9 mouse cellular contexts compared by ENCODE assay signal in genomic region chr6:88842731-88843151, GRCm38 (mm10). TPM values are rescaled to one million over a fixed set of nuclear protein-coding genes. Genes with fewer than 3 reads are reported as not detected.
DNase-seq lines count a peak whose midpoint lies in the region; ATAC-seq and TF ChIP-seq lines count a peak whose summit lies in the region.
"Had no signal": no experiment of that assay in that cellular context is flagged by ENCODE, and none has a peak within 500 bp of the region (broad histone marks: within the 10 kb centered on the region; RNA-seq: fewer than 3 reads in every experiment).

No protein-coding gene starts in this region.

- H3K27ac ChIP-seq in spleen, adult 2 months (ENCODE audit: insufficient read depth, low read length), result no peak overlapping the region
- H3K27ac ChIP-seq in forebrain, embryonic 16.5 days (ENCODE audit: low read length), result peak overlapping the region; percentile 66
- peak overlapping the region; percentile 90 for H3K27ac ChIP-seq in limb, embryonic 10.5 days
- peak overlapping the region; percentile 90 for H3K27ac ChIP-seq in neural tube, embryonic 15.5 days (replicated peaks)

- DNase-seq in frontal cortex, postnatal 10 days (ENCODE audit: low spot score in 2 of 2), result no peak
- no peak for DNase-seq in spleen, adult 2 months (ENCODE audit: low read depth in 1 of 2, low spot score in 2 of 2)
- DNase-seq in spleen, adult 18-20 months, result no peak
- no peak for DNase-seq in limb, embryonic 10.5 days (ENCODE audit: low spot score)
- DNase-seq in urinary bladder, postnatal 25 days (ENCODE audit: low spot score), result no peak

- peak overlapping the region; percentile 93 for H3K4me3 ChIP-seq in spleen, adult 2 months (ENCODE audit: extremely low read depth, insufficient read depth, insufficient read length)
- peak overlapping the region; percentile 81 for H3K4me3 ChIP-seq in forebrain, embryonic 16.5 days (replicated peaks; ENCODE audit: low read length)
- peak overlapping the region; percentile 85 for H3K4me3 ChIP-seq in limb, embryonic 10.5 days
- peak overlapping the region; percentile 84 for H3K4me3 ChIP-seq in neural tube, embryonic 15.5 days (replicated peaks)

- H3K36me3 ChIP-seq in spleen, adult 2 months (ENCODE audit: control insufficient read depth, insufficient read depth, low read length), result peaks cover 15% of the 10 kb centered on the region
- H3K36me3 ChIP-seq in forebrain, embryonic 16.5 days (ENCODE audit: control insufficient read depth, insufficient read depth), result peaks cover 27% of the 10 kb centered on the region
- peaks cover 20% of the 10 kb centered on the region for H3K36me3 ChIP-seq in limb, embryonic 10.5 days
- H3K36me3 ChIP-seq in neural tube, embryonic 15.5 days, result peaks cover 50% of the 10 kb centered on the region

- WGBS in spleen, adult 2 months, result 4% methylated on average over 31 of the region's 32 CpGs
- WGBS in forebrain, embryonic 16.5 days, result 2% methylated on average over 32 of the region's 32 CpGs
- 2% methylated on average over 25 of the region's 32 CpGs for WGBS in limb, embryonic 10.5 days
- WGBS in neural tube, embryonic 15.5 days, result under 1% methylated on average over 32 of the region's 32 CpGs

- no peaks in the 10 kb centered on the region for H3K9me3 ChIP-seq in forebrain, embryonic 16.5 days (ENCODE audit: control insufficient read depth, low read length)
- no peaks in the 10 kb centered on the region for H3K9me3 ChIP-seq in limb, embryonic 10.5 days (replicated peaks)
- no peaks in the 10 kb centered on the region for H3K9me3 ChIP-seq in neural tube, embryonic 15.5 days (replicated peaks)

- H3K4me1 ChIP-seq in spleen, adult 2 months (ENCODE audit: control insufficient read depth, insufficient read depth, insufficient read length), result peaks cover 8% of the 10 kb centered on the region
- H3K4me1 ChIP-seq in forebrain, embryonic 16.5 days (replicated peaks; ENCODE audit: control insufficient read depth, insufficient read depth, low read length), result peaks cover 20% of the 10 kb centered on the region
- H3K4me1 ChIP-seq in limb, embryonic 10.5 days, result peaks cover 25% of the 10 kb centered on the region
- H3K4me1 ChIP-seq in neural tube, embryonic 15.5 days, result peaks cover 38% of the 10 kb centered on the region

- peak overlapping the region; percentile 53 for H3K9ac ChIP-seq in forebrain, embryonic 16.5 days (replicated peaks; ENCODE audit: low read depth, low read length)
- peak overlapping the region; percentile 51 for H3K9ac ChIP-seq in neural tube, embryonic 15.5 days (replicated peaks)

- no peak for TF ChIP-seq POLR2A in spleen, adult 2 months (IDR thresholded peaks at IDR 0.05; ENCODE audit: low read depth, low read length)

- peak overlapping the region; percentile 97 for H3K4me2 ChIP-seq in forebrain, embryonic 16.5 days (ENCODE audit: low read length)
- peak overlapping the region; percentile 82 for H3K4me2 ChIP-seq in neural tube, embryonic 15.5 days

- ATAC-seq in frontal cortex, adult (ENCODE audit: low TSS enrichment), result peak; percentile 21
- ATAC-seq in forebrain, embryonic 16.5 days, result peak; percentile 5
- peak; percentile 18 for ATAC-seq in neural tube, embryonic 15.5 days (ENCODE audit: low FRiP score)

- TF ChIP-seq CTCF in spleen, adult 2 months (IDR thresholded peaks at IDR 0.05; ENCODE audit: extremely low read depth, insufficient read depth, insufficient read length, insufficient replicate concordance), result no peak

- no peaks in the 10 kb centered on the region for H3K27me3 ChIP-seq in spleen, adult 2 months (ENCODE audit: control insufficient read depth, insufficient read depth, low read length)
- no peaks in the 10 kb centered on the region for H3K27me3 ChIP-seq in forebrain, embryonic 16.5 days (replicated peaks; ENCODE audit: control insufficient read depth, insufficient read depth, low read length)
- no peaks in the 10 kb centered on the region for H3K27me3 ChIP-seq in limb, embryonic 10.5 days (ENCODE audit: low read depth, poor library complexity, severe bottlenecking)
- no peaks in the 10 kb centered on the region for H3K27me3 ChIP-seq in neural tube, embryonic 15.5 days (replicated peaks)
- H3K27me3 ChIP-seq: Patski had no signal

RNA-seq across cellular contexts. Expression of gene Abtb1, which starts 1.0 kb away (rescaled TPM):
- 80.8 and 103 TPM in 2 replicates for polyA plus RNA-seq in spleen, adult 2 months (2012; rRNA removed)
- polyA plus RNA-seq in forebrain, embryonic 16.5 days (2015; fragmentation: Nextera tagmentation; extraction: Ambion mirVana), result 44.7 and 47.0 TPM in 2 replicates
- polyA plus RNA-seq in limb, embryonic 10.5 days (2016; fragmentation: Nextera tagmentation; extraction: Ambion mirVana), result 22.9 and 25.3 TPM in 2 replicates
- polyA plus RNA-seq in neural tube, embryonic 15.5 days (2015; fragmentation: Nextera tagmentation; extraction: Ambion mirVana), result 42.4 and 45.4 TPM in 2 replicates

RNA-seq across cellular contexts. Expression of gene Podxl2, which starts 32.1 kb away (rescaled TPM):
- polyA plus RNA-seq in spleen, adult 2 months (2012; rRNA removed), result 7.7 and 12.5 TPM in 2 replicates
- polyA plus RNA-seq in forebrain, embryonic 16.5 days (2015; fragmentation: Nextera tagmentation; extraction: Ambion mirVana), result 592 and 647 TPM in 2 replicates
- polyA plus RNA-seq in limb, embryonic 10.5 days (2016; fragmentation: Nextera tagmentation; extraction: Ambion mirVana), result 31.1 and 50.4 TPM in 2 replicates
- polyA plus RNA-seq in neural tube, embryonic 15.5 days (2015; fragmentation: Nextera tagmentation; extraction: Ambion mirVana), result 504 and 640 TPM in 2 replicates

RNA-seq across cellular contexts. Expression of gene Mcm2, which starts 55.8 kb away (rescaled TPM):
- 40.3 and 57.7 TPM in 2 replicates for polyA plus RNA-seq in spleen, adult 2 months (2012; rRNA removed)
- 60.2 and 64.6 TPM in 2 replicates for polyA plus RNA-seq in forebrain, embryonic 16.5 days (2015; fragmentation: Nextera tagmentation; extraction: Ambion mirVana)
- 281 and 283 TPM in 2 replicates for polyA plus RNA-seq in limb, embryonic 10.5 days (2016; fragmentation: Nextera tagmentation; extraction: Ambion mirVana)
- 20.5 and 52.5 TPM in 2 replicates for polyA plus RNA-seq in neural tube, embryonic 15.5 days (2015; fragmentation: Nextera tagmentation; extraction: Ambion mirVana)

RNA-seq across cellular contexts. Expression of gene Tpra1, which starts 59.3 kb away (rescaled TPM):
- polyA plus RNA-seq in spleen, adult 2 months (2012; rRNA removed), result 154 and 163 TPM in 2 replicates
- 56.9 and 70.0 TPM in 2 replicates for polyA plus RNA-seq in forebrain, embryonic 16.5 days (2015; fragmentation: Nextera tagmentation; extraction: Ambion mirVana)
- 48.7 and 60.3 TPM in 2 replicates for polyA plus RNA-seq in limb, embryonic 10.5 days (2016; fragmentation: Nextera tagmentation; extraction: Ambion mirVana)
- polyA plus RNA-seq in neural tube, embryonic 15.5 days (2015; fragmentation: Nextera tagmentation; extraction: Ambion mirVana), result 88.1 and 91.7 TPM in 2 replicates
